Mouse (Mus musculus) intestine, postnatal 0 days (tissue): ENCODE results near the gene Sap30bp. TPM values are rescaled to one million over a fixed set of nuclear protein-coding genes. Genes with fewer than 3 reads are reported as not detected.

ENCODE experiments used
- ATAC-seq: fragments of 200-750 bp; cut with Nextera tagmentation; 2 replicates; pipeline ENCODE4 v1.8.0; 2017; ENCODE audit warnings: mild to moderate bottlenecking, moderate TSS enrichment, moderate library complexity
- H3K27ac ChIP-seq: fragments of 300-500 bp; sonication (generic); 2 replicates; pipeline ENCODE4 v1.5.1; 2014; ENCODE audit warnings: mild to moderate bottlenecking, low read depth, low read length, moderate library complexity
- H3K27me3 ChIP-seq: fragments of 300-500 bp; sonication (generic); replicated peaks from 2 replicates; pipeline ENCODE4 v1.6.1; 2014; ENCODE audit warnings: low read length, mixed read lengths; ENCODE audit not compliant: control insufficient read depth, insufficient read depth
- H3K36me3 ChIP-seq: fragments of 300-500 bp; sonication (generic); 2 replicates; pipeline ENCODE4 v1.6.1; 2014; ENCODE audit warnings: mild to moderate bottlenecking, moderate library complexity; ENCODE audit not compliant: control insufficient read depth, insufficient read depth
- H3K4me1 ChIP-seq: fragments of 300-500 bp; sonication (generic); replicated peaks from 2 replicates; pipeline ENCODE4 v1.6.1; 2014; ENCODE audit warnings: antibody characterized with exemption, low read length, mixed read lengths; ENCODE audit not compliant: control insufficient read depth, insufficient read depth
- H3K4me2 ChIP-seq: fragments of 300-500 bp; sonication (generic); replicated peaks from 2 replicates; pipeline ENCODE4 v1.6.1; 2014; ENCODE audit warnings: low read depth, mild to moderate bottlenecking, moderate library complexity
- H3K4me3 ChIP-seq: fragments of 300-500 bp; sonication (generic); 2 replicates; pipeline ENCODE4 v1.5.1; 2014; ENCODE audit warnings: low read depth, low read length
- H3K9ac ChIP-seq: fragments of 300-500 bp; sonication (generic); 2 replicates; pipeline ENCODE4 v1.6.1; 2014; ENCODE audit warnings: mild to moderate bottlenecking, low read depth, low read length
- H3K9me3 ChIP-seq: fragments of 300-500 bp; sonication (generic); 2 replicates; pipeline ENCODE4 v1.6.1; 2016; ENCODE audit warnings: mixed run types; ENCODE audit not compliant: control insufficient read depth
- CTCF ChIP-seq: sonication (generic); IDR thresholded peaks from 2 replicates; pipeline ENCODE4 v1.5.1; 2016; ENCODE audit warnings: low read depth, mild to moderate bottlenecking, control low read depth, antibody characterized with exemption, moderate library complexity
- WGBS: fragments of 180-500 bp; shearing (Covaris S2); extraction: QIAGEN DNeasy Blood & Tissue Kit; methylation state at CpG from one replicate; pipeline ENCODE4 v1.1.7; 2014; 5-methylcytosine and 5-hydroxymethylcytosine counted together
- polyA plus RNA-seq: library from polyadenylated mRNA; unstranded; fragments of >200 nt; fragmentation: Nextera tagmentation; extraction: Ambion mirVana; gene quantifications from 2 replicates; pipeline ENCODE4 v1.2.1, GENCODE M21; 2015

Sap30bp gene
- polyA plus RNA-seq, 1 experiment from 2014 or later: 28.8 TPM

DNA sequence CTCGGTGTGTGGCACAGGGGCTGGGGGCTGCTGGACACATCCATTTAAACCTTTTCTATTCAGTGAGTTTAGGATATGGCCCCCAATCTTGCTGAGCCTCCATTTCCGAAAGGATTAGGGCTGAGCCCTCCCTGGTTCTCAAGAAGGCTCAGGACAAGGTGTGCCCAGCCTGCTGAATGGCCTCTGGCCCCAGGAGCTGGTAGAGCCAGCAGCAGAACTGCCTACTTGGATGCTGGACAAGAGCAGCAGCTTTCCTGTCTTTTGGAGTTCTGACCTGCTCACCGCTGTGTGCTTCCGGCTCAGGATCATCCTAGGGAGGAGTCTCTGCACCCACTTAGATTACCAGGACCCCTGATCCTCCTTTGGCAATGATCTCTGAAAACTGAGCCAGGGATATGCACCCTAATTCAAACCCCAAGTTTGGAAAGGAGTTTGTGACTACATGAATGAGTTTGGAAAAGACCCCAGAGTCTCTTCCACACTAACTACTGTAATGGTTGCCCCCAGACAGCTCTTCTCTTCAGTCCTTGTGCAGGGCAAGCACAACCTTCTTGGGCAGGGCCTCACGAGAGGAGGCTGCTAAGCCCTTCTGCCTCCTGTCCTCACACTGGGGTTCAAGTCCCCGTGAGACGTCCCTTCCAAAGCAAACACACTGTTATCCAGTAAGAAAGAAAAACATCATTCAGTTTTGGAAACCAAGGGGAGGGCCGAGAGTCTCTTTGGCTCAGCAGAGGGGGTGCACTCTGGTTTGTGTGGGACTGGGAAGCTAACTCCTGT, 32.3 kb upstream of the Sap30bp start:
- no peak for TF ChIP-seq CTCF
- H3K4me3 ChIP-seq: no peak overlapping the region
- H3K4me2 ChIP-seq: peak overlapping the region; percentile 4; the same call in 1 of the 2 replicates
- no peak overlapping the region for H3K9ac ChIP-seq
- H3K4me1 ChIP-seq: peaks cover 20% of the 10 kb centered on the region
- ATAC-seq: no peak
- 87% methylated on average over 8 of the region's 8 CpGs for WGBS
- peaks cover under 1% of the 10 kb centered on the region; the same call in 1 of the 2 replicates for H3K36me3 ChIP-seq
- H3K27ac ChIP-seq: no peak overlapping the region
- H3K27me3 ChIP-seq: no peaks in the 10 kb centered on the region
- H3K9me3 ChIP-seq: no peaks in the 10 kb centered on the region

DNA sequence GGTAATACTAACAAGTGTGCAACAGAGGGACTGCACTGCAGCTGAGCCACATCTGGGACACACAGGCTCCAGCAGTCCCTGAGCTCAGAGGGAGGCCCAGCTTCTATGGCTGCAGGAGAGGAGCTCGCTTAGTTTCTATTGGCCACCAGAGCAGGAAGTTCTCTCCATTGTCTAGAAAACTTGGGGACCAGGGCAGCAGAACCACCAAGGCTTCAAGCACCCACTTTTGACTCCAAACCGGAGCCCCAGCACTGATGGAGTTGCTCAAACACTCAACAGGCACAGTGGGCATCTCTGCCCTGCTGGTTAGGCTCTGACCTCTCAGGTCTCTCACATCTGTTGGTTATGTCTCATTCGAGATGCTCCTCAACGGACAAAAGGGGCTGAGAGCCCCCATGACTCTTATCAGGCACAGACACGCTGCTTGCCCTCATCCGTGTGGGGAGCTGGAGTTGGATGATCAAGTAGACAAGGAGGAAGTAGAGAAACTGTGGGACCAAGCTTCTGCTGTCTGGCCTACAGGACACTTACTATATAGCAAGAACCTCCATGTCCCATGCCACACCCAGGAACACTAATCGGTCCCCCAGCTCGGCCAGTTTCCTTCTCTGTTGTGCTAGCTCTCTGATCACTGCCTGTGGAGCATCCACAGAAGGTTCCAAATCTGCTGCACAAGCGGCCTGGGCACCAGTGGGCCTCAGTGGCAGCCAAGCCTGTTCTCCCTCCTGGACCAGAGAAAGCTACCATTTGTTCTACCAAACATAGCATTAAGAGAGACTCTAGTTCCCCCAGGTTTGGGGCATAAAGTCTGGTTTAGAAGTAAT, 31.5 kb upstream of the Sap30bp start:
- Histone ChIP-seq H3K4me1 (peaks cover 20% of the 10 kb centered on the region), H3K27me3 (no peaks in the 10 kb centered on the region), H3K9ac (no peak overlapping the region), H3K27ac (no peak overlapping the region), H3K9me3 (no peaks in the 10 kb centered on the region), H3K4me3 (no peak overlapping the region), H3K4me2 (no peak overlapping the region), H3K36me3 (no peaks in the 10 kb centered on the region; the same call in 1 of the 2 replicates)
- no peak for ATAC-seq
- 89% methylated on average over 9 of the region's 9 CpGs for WGBS
- no peak for TF ChIP-seq CTCF

DNA sequence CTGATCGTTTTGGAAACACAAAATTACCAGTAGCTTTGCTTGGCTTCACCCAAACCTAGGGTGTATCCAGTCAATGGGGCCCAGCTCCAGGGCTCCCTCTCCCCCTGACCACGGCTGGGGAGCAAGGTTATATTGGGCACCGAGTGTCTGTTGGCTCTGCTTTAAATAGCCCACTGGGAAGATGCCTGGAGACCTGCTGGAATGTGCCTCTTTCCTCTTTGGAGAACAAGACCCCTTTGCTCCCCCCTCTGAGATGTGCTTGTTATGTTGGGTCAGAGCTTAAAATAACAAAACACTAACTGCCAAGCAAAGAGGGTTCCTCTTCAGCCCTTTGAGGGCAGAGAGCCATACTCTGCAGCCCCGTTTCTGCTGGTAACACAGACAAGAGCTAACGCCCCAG, 30.9 kb upstream of the Sap30bp start:
- no peak overlapping the region for H3K4me3 ChIP-seq
- H3K9me3 ChIP-seq: no peaks in the 10 kb centered on the region
- no peak for TF ChIP-seq CTCF
- no peak overlapping the region for H3K27ac ChIP-seq
- no peaks in the 10 kb centered on the region for H3K27me3 ChIP-seq
- 83% methylated on average over 5 of the region's 5 CpGs for WGBS
- H3K4me1 ChIP-seq: peaks cover 20% of the 10 kb centered on the region
- no peak overlapping the region for H3K9ac ChIP-seq
- H3K36me3 ChIP-seq: peaks cover 4% of the 10 kb centered on the region; the same call in 1 of the 2 replicates
- no peak overlapping the region for H3K4me2 ChIP-seq
- no peak for ATAC-seq

DNA sequence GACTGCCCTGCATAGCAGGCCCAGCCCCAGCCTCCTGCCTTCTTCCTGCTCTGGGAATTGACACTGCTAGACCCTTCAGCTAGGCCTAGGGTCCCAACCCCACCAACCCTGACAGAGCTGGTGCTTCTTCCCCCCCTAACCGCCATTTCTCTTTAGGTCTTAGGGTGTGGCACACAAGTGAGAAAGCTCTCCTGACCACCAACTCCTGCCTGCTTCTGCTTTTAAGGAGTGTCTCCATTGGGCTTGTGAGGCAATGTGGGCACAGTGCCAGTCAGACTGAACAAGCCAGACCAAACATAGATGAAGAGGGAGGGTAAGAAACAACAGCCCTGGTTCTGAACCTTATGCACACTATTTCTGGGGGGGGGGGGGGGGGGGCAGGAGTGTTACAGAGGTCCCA, 30.3 kb upstream of the Sap30bp start:
- Histone ChIP-seq H3K9me3 (no peaks in the 10 kb centered on the region), H3K27ac (0 out of 2 replicates have a peak overlapping the region, but pooled peaks have one; percentile 60), H3K36me3 (peaks cover 4% of the 10 kb centered on the region; the same call in 1 of the 2 replicates), H3K4me3 (no peak overlapping the region), H3K4me2 (no peak overlapping the region), H3K4me1 (peaks cover 20% of the 10 kb centered on the region), H3K9ac (no peak overlapping the region), H3K27me3 (no peaks in the 10 kb centered on the region)
- ATAC-seq: no peak
- WGBS: 41% methylated on average over 1 of the region's 1 CpGs
- no peak for TF ChIP-seq CTCF

DNA sequence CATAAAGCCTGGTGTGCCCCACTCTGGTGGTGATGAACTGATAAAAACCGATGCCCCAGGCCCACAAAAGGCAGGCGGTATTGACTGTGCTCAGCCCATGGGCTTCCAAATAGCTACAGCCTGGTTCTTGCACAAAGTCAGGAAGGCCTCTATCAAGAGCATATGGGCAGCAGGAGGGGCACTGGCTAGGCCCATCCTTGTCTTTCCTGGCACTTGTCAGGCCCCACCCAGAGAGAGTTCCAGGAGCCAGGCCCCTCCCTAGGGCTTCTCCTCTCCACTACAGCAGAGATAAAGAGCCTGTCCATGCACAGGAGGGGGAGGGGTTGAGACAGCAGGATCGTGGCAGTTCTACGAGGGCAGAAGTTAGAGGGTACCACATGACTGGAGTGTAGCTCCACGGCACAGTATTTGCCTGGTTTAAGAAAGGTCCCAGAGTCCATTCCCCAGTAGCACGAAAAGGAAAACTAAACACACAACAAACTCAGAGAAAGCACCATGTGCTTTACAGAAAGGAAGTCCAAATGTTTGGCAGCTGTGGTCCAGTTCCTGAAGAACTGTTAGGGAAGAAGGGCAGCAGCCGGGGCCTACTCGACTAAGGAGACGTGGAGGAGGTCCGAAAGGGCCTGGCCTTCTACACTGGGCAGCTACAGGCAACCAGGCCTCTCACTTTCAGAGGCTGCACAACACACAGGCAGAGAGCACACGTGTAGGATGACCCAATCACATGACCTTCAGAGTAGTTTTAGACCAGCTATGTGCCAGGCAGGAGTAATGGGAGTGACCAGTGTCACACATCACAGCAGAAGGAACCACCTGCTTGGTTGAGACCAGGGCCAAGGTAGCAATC, 29.5 kb upstream of the Sap30bp start:
- no peak for TF ChIP-seq CTCF
- 44% methylated on average over 11 of the region's 11 CpGs for WGBS
- Histone ChIP-seq H3K9me3 (no peaks in the 10 kb centered on the region), H3K4me1 (peaks cover 20% of the 10 kb centered on the region), H3K27me3 (no peaks in the 10 kb centered on the region), H3K4me2 (no peak overlapping the region), H3K36me3 (peaks cover 4% of the 10 kb centered on the region; the same call in 1 of the 2 replicates), H3K27ac (peak overlapping the region; percentile 60; the same call in 1 of the 2 replicates), H3K4me3 (no peak overlapping the region), H3K9ac (no peak overlapping the region)
- peak; percentile 35; the same call in 1 of the 2 replicates for ATAC-seq
